Comparison of ENCODE assay signal across 12 mouse cellular contexts in genomic region chr5:151346626-151347025, GRCm38 (mm10).
A peak's percentile ranks its signal among the peaks of the same experiment; 100 is the strongest.
DNase-seq lines count a peak whose midpoint lies in the region; ATAC-seq lines count a peak whose summit lies in the region.
"Had no signal": no experiment of that assay in that cellular context is flagged by ENCODE, and none has a peak within 500 bp of the region (broad histone marks: within the 10 kb centered on the region; RNA-seq: fewer than 3 reads in every experiment).

No protein-coding gene starts in this region.

- H3K27ac ChIP-seq in neural tube, embryonic 15.5 days (replicated peaks) = no peak overlapping the region
- no peak overlapping the region for H3K27ac ChIP-seq in intestine, embryonic 16.5 days (ENCODE audit: low read length)
- H3K27ac ChIP-seq: heart, embryonic 13.5 days; liver, embryonic 15.5 days had no signal

- ATAC-seq in neural tube, embryonic 15.5 days (ENCODE audit: low FRiP score) = no peak
- no peak for ATAC-seq in intestine, embryonic 16.5 days

- no peak overlapping the region for H3K4me2 ChIP-seq in neural tube, embryonic 15.5 days
- H3K4me2 ChIP-seq in intestine, embryonic 16.5 days (ENCODE audit: low read depth, low read length) = no peak overlapping the region
- H3K4me2 ChIP-seq: heart, embryonic 13.5 days; liver, embryonic 15.5 days had no signal

- no peaks in the 10 kb centered on the region for H3K36me3 ChIP-seq in neural tube, embryonic 15.5 days
- no peaks in the 10 kb centered on the region for H3K36me3 ChIP-seq in intestine, embryonic 16.5 days (ENCODE audit: control insufficient read depth, insufficient read depth, low read length)
- H3K36me3 ChIP-seq: heart, embryonic 13.5 days; liver, embryonic 15.5 days had no signal

- WGBS in neural tube, embryonic 15.5 days = 93% methylated on average over 8 of the region's 8 CpGs
- WGBS in intestine, embryonic 16.5 days = 88% methylated on average over 8 of the region's 8 CpGs

- DNase-seq in heart, adult 8-10 months (ENCODE audit: low spot score) = peak; percentile 40
- DNase-seq in heart, postnatal 25 days (ENCODE audit: low spot score) = no peak
- peak; percentile 78 for DNase-seq in adipocyte (ENCODE audit: low spot score)
- peak; percentile 97 for DNase-seq in gonadal fat pad, adult 2 months (ENCODE audit: low read depth)
- DNase-seq in lung, postnatal 25 days (ENCODE audit: low spot score) = peak; percentile 38
- DNase-seq in spleen, adult 12 weeks (ENCODE audit: low spot score) = no peak
- DNase-seq: right cerebral cortex, adult 18-20 months; thymus, adult 2 months had no signal

- H3K9me3 ChIP-seq in neural tube, embryonic 15.5 days (replicated peaks) = no peaks in the 10 kb centered on the region
- H3K9me3 ChIP-seq in intestine, embryonic 16.5 days (ENCODE audit: control insufficient read depth, low read length) = no peaks in the 10 kb centered on the region
- H3K9me3 ChIP-seq: heart, embryonic 13.5 days; liver, embryonic 15.5 days had no signal

- no peak overlapping the region for H3K4me3 ChIP-seq in neural tube, embryonic 15.5 days (replicated peaks)
- H3K4me3 ChIP-seq in intestine, embryonic 16.5 days (ENCODE audit: low read length) = no peak overlapping the region
- H3K4me3 ChIP-seq: heart, embryonic 13.5 days; liver, embryonic 15.5 days had no signal

- no peaks in the 10 kb centered on the region for H3K27me3 ChIP-seq in neural tube, embryonic 15.5 days (replicated peaks)
- no peaks in the 10 kb centered on the region for H3K27me3 ChIP-seq in intestine, embryonic 16.5 days (replicated peaks; ENCODE audit: control insufficient read depth, insufficient read depth, low read length)
- H3K27me3 ChIP-seq: heart, embryonic 13.5 days; liver, embryonic 15.5 days had no signal

- H3K9ac ChIP-seq in neural tube, embryonic 15.5 days (replicated peaks) = no peak overlapping the region
- H3K9ac ChIP-seq in intestine, embryonic 16.5 days (ENCODE audit: low read depth, low read length) = no peak overlapping the region
- H3K9ac ChIP-seq: heart, embryonic 13.5 days; liver, embryonic 15.5 days had no signal

- intact Hi-C loops in heart, postnatal 25 days (cut with DNase I) = no loop called here

- H3K4me1 ChIP-seq in neural tube, embryonic 15.5 days = no peaks in the 10 kb centered on the region
- no peaks in the 10 kb centered on the region for H3K4me1 ChIP-seq in intestine, embryonic 16.5 days (ENCODE audit: control insufficient read depth, insufficient read depth, low read length)
- H3K4me1 ChIP-seq: heart, embryonic 13.5 days; liver, embryonic 15.5 days had no signal

Comparison
In these comparisons a context has a peak if more than half of its experiments do, and no peak if none do; other contexts are left out.
1. DNase-seq: peak in heart, adult 8-10 months (single experiment), adipocyte (single experiment), gonadal fat pad, adult 2 months (single experiment) and lung, postnatal 25 days (single experiment); none in heart, postnatal 25 days (single experiment) and spleen, adult 12 weeks (single experiment).